Mouse (Mus musculus): ENCODE measurements around the gene Ccdc80. TPM values are rescaled to one million over a fixed set of nuclear protein-coding genes. Genes with fewer than 3 reads are reported as not detected.

Ccdc80 gene
- polyA plus RNA-seq, 1 experiment: 641 TPM

- Histone ChIP-seq H3K4me1 (ENCODE audit: control insufficient read depth, insufficient read depth, low read length) (peaks cover 2% of the 10 kb centered on the region; the same call in 1 of the 2 replicates), H3K4me3 (ENCODE audit: insufficient read depth, low read length) (no peak overlapping the region), H3K27ac (ENCODE audit: insufficient read depth, low read length) (no peak overlapping the region)
- TF ChIP-seq POLR2A (IDR thresholded peaks at IDR 0.05; ENCODE audit: low read depth, low read length): no peak
- no peak for TF ChIP-seq CTCF (IDR thresholded peaks at IDR 0.05; ENCODE audit: borderline replicate concordance, insufficient read depth, low read length)
Observed at GRCm38 (mm10) chr16:45141711-45142110, 48.5 kb downstream of the Ccdc80 start.

GRCm38 (mm10) chr16:45142565-45142964 lies 49.4 kb downstream of the Ccdc80 start:
- Histone ChIP-seq H3K4me1 (ENCODE audit: control insufficient read depth, insufficient read depth, low read length) (peaks cover 2% of the 10 kb centered on the region; the same call in 1 of the 2 replicates), H3K4me3 (ENCODE audit: insufficient read depth, low read length) (no peak overlapping the region), H3K27ac (ENCODE audit: insufficient read depth, low read length) (no peak overlapping the region)
- TF ChIP-seq POLR2A (IDR thresholded peaks at IDR 0.05; ENCODE audit: low read depth, low read length): no peak
- TF ChIP-seq CTCF (IDR thresholded peaks at IDR 0.05; ENCODE audit: borderline replicate concordance, insufficient read depth, low read length): no peak

DNA sequence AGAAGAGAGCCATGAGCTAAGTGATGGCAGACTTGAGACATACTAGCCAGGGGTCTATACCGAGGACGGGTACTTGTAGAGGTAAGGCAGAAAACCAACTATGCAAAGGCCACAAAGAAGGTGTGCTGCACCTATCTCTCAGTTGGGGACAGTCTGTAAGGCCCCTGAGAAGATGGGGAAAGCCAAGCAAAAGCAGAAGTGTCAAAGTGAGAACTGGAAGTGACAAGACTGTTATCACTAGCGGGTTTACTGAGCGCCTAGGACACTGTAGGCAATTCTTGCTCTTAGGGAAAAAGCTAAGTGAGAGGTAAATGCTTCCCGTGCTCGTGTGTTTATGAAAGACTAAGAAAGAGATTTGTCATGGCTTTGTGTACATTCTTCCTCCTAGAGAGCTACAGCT lies 51.9 kb downstream of the Ccdc80 start:
- Histone ChIP-seq H3K4me1 (ENCODE audit: control insufficient read depth, insufficient read depth, low read length) (peaks cover 2% of the 10 kb centered on the region; the same call in 1 of the 2 replicates), H3K4me3 (ENCODE audit: insufficient read depth, low read length) (no peak overlapping the region), H3K27ac (ENCODE audit: insufficient read depth, low read length) (no peak overlapping the region)
- TF ChIP-seq POLR2A (IDR thresholded peaks at IDR 0.05; ENCODE audit: low read depth, low read length) (no peak), CTCF (IDR thresholded peaks at IDR 0.05; ENCODE audit: borderline replicate concordance, insufficient read depth, low read length) (no peak)

DNA sequence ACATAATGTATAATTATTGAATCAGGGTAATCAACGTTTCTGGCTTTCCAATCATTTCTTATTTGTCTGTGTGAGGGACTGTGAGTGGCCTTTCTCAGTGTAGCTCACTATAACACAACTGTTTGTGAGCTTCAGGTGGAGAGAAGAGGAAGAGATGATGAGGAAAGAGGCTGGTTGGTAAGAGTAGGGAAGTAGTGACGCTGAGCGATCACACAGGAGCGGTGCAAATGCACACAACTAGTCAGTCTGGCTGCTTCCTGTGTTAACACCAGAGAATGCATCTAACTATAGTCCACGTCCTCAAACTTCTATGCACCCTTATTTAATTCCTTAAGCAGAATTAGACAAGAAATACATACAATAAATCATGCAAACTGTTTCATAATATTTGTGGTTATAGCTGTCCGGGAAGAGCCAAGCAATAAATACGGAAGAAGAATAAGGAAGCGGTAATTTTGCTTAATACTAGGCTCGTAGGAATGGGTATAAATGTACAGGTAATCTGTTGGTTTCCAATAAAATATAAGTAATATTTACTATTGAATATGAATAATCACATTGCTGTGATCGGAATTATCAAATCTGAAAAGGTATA lies 55.4 kb downstream of the Ccdc80 start:
- no peak overlapping the region for H3K27ac ChIP-seq (ENCODE audit: insufficient read depth, low read length)
- H3K4me1 ChIP-seq (ENCODE audit: control insufficient read depth, insufficient read depth, low read length): no peaks in the 10 kb centered on the region
- no peak overlapping the region for H3K4me3 ChIP-seq (ENCODE audit: insufficient read depth, low read length)
- TF ChIP-seq POLR2A (IDR thresholded peaks at IDR 0.05; ENCODE audit: low read depth, low read length) (no peak), CTCF (IDR thresholded peaks at IDR 0.05; ENCODE audit: borderline replicate concordance, insufficient read depth, low read length) (no peak)

DNA sequence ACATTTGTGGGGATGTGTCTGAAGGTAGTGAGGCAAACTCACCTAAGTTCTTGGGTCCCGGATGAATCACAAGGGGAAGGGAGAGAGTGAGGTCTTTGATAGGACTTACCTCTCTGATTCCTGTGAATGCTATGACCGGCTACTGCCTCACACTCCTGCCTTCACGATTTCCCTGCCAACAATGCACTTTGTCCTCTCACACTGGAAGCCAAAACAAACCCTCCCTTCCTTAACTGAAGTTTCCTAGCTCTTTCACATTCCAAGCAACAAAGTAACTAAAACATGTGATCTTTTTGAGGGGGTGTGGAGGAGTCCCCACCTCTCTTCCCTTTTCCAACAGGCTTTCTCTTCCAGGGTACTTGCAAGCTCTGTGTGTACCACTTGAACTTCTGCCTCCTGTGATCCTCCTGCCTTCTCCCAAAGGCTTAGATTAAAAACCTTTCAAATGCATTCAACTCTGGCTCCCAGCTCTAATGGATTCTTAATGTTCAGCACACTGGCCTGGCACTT lies 61.6 kb downstream of the Ccdc80 start:
- Histone ChIP-seq H3K4me3 (ENCODE audit: insufficient read depth, low read length) (no peak overlapping the region), H3K27ac (ENCODE audit: insufficient read depth, low read length) (no peak overlapping the region), H3K4me1 (ENCODE audit: control insufficient read depth, insufficient read depth, low read length) (0 out of 2 replicates have a peak, but pooled peaks cover 4% of the 10 kb centered on the region)
- no peak for TF ChIP-seq CTCF (IDR thresholded peaks at IDR 0.05; ENCODE audit: borderline replicate concordance, insufficient read depth, low read length)
- no peak for TF ChIP-seq POLR2A (IDR thresholded peaks at IDR 0.05; ENCODE audit: low read depth, low read length)

GRCm38 (mm10) chr16:45158136-45158521 lies 64.9 kb downstream of the Ccdc80 start:
- TF ChIP-seq CTCF (IDR thresholded peaks at IDR 0.05; ENCODE audit: borderline replicate concordance, insufficient read depth, low read length) (no peak), POLR2A (IDR thresholded peaks at IDR 0.05; ENCODE audit: low read depth, low read length) (peak; percentile 55; the same call in 1 of the 2 replicates)
- Histone ChIP-seq H3K4me3 (ENCODE audit: insufficient read depth, low read length) (peak overlapping the region; percentile 61), H3K27ac (ENCODE audit: insufficient read depth, low read length) (peak overlapping the region; percentile 86), H3K4me1 (ENCODE audit: control insufficient read depth, insufficient read depth, low read length) (peaks cover 4% of the 10 kb centered on the region; the same call in 1 of the 2 replicates)

DNA sequence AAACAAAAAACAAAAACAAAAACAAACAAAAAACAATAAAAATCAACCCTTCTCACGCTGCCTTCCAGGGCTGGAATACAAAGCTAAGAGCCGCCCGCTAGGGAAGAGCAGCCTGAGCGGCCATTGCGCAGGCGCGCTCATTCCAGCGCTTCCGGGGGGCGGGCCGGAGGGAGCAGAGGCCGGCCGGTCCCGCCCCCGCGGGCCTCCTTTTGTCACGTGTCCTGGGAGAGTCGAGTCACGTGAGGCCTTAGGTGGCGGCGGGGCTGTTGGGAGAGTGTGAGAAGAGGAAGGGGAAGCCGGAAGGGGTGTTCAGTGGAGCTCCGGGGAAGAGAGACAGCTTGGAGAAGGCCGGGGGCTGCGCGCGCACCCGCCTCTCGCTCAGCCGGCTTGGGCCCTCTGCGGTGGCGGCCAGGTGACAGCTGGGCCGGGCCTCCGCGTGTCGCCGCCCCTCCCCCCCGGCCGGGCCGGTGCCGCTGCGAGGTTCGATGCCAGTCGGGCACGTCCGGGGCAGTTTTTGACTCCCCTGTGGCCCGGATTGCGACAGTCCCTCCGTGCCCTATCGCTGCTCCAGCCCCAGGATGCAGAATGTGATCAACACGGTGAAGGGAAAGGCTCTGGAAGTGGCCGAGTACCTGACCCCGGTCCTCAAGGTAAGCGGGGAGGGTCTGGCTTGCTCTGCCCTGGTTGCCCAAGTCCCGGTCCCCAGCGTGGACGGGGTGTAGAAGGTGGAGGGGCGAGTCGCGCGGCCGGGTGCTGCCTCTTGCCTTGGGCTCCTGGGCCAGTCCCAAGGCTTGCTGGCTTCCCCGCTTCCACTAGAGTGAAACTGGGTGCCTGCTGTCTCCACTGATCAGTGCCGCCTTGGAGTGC lies 65.6 kb downstream of the Ccdc80 start, which contains the start of the genes Slc35a5 and Atg3:
Gene Slc35a5, minus strand, starts transcription at position 185 of the 867 bp plus-strand sequence.
Gene Atg3, plus strand, starts transcription at position 264 of the 867 bp plus-strand sequence.
- no peak for TF ChIP-seq CTCF (IDR thresholded peaks at IDR 0.05; ENCODE audit: borderline replicate concordance, insufficient read depth, low read length)
- TF ChIP-seq POLR2A (IDR thresholded peaks at IDR 0.05; ENCODE audit: low read depth, low read length): peak; percentile 69
- Histone ChIP-seq H3K27ac (ENCODE audit: insufficient read depth, low read length) (peak within 1 kb of the TSS; percentile 86), H3K4me1 (ENCODE audit: control insufficient read depth, insufficient read depth, low read length) (peaks cover 4% of the 10 kb centered on the region; the same call in 1 of the 2 replicates), H3K4me3 (ENCODE audit: insufficient read depth, low read length) (peak within 1 kb of the TSS; percentile 94)

- no peak for TF ChIP-seq POLR2A (IDR thresholded peaks at IDR 0.05; ENCODE audit: low read depth, low read length)
- TF ChIP-seq CTCF (IDR thresholded peaks at IDR 0.05; ENCODE audit: borderline replicate concordance, insufficient read depth, low read length): no peak
- H3K4me1 ChIP-seq (ENCODE audit: control insufficient read depth, insufficient read depth, low read length): peaks cover 4% of the 10 kb centered on the region; the same call in 1 of the 2 replicates
- peak overlapping the region; percentile 94 for H3K4me3 ChIP-seq (ENCODE audit: insufficient read depth, low read length)
- H3K27ac ChIP-seq (ENCODE audit: insufficient read depth, low read length): peak overlapping the region; percentile 75
Observed at GRCm38 (mm10) chr16:45159389-45159716, 66.2 kb downstream of the Ccdc80 start.

Other genes with a start within 250 kb of the Ccdc80 start
- gene Cd200r2, start 226.3 kb upstream of the Ccdc80 start, polyA plus RNA-seq (2011; ENCODE audit: insufficient read length, low read depth, missing spikeins): not detected in 2 replicates
- gene Cd200r3, start 149.7 kb upstream of the Ccdc80 start, polyA plus RNA-seq (2011; ENCODE audit: insufficient read length, low read depth, missing spikeins): not detected in 2 replicates
- 34.8 and 46.1 TPM in 2 replicates for gene Slc35a5, start 65.3 kb downstream of the Ccdc80 start, polyA plus RNA-seq (2011; ENCODE audit: insufficient read length, low read depth, missing spikeins)
- 57.1 and 72.5 TPM in 2 replicates for gene Atg3, start 65.4 kb downstream of the Ccdc80 start, polyA plus RNA-seq (2011; ENCODE audit: insufficient read length, low read depth, missing spikeins)
- gene Btla, start 130.9 kb downstream of the Ccdc80 start, polyA plus RNA-seq (2011; ENCODE audit: insufficient read length, low read depth, missing spikeins): not detected in 2 replicates

Measured in embryonic fibroblast, embryonic 13.5 days (primary cell).